Mouse (Mus musculus) ZHBTc4 (cell line): ENCODE results near the gene Ccdc141.
"Not testable (repeated sequence)": the region's sequence is repeated elsewhere in the genome, so short reads cannot be mapped to it uniquely, and the experiment has no call there.

Experiments
- DNase-seq: peaks from one replicate; pipeline ENCODE4 v3.0.0-alpha.2; 2011; ENCODE audit warnings: low read depth, low spot score

The Ccdc141 gene

GRCm38 (mm10) chr2:77065294-77065693, 105.1 kb downstream of the Ccdc141 start:
- no peak for DNase-seq

- DNase-seq: peak; percentile 73
These were observed 108.6 kb downstream of the Ccdc141 start for GRCm38 (mm10) chr2:77061871-77062270.

- peak; percentile 87 for DNase-seq
These were observed 110.8 kb downstream of the Ccdc141 start for GRCm38 (mm10) chr2:77059596-77059995.

GRCm38 (mm10) chr2:77056367-77056766, 114.1 kb downstream of the Ccdc141 start:
- no peak for DNase-seq

DNA sequence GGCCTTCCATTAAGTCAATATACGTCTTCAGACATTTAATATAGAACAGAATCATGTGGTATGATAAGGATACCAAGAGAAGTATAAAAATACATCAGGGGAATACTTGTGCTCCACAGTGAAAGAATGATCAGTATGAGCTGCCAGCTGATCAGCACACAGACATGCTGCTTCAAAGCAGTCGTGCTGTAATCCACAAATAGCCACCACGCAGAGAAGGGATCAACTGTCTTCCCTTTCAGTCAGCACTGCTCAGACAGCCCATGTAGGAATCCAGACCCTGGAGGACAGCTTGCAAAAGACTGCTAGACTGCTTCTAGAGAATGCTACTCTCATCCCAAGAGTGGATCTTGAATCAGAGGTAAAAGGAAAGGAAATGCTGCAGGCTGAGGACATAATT, 127.5 kb downstream of the Ccdc141 start:
- DNase-seq: no peak

DNA sequence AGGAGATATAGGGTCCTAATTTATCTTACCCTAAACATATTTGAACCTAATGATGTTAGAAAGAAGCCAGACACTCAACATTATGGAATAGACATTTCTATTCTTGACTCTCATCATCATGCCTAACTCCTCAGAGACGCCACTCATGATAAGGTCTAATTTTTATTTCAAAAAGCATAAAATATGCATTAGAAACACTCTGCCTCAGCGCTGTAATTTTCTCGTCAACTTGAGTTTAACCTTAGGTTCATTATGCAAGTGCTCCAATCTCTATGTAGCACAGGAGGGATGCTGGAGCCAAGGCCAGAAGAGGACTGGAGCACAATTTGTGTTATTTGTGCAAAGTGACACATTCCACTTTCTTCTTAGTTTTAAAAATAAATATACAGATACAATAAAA, 130.8 kb downstream of the Ccdc141 start:
- no peak for DNase-seq

DNA sequence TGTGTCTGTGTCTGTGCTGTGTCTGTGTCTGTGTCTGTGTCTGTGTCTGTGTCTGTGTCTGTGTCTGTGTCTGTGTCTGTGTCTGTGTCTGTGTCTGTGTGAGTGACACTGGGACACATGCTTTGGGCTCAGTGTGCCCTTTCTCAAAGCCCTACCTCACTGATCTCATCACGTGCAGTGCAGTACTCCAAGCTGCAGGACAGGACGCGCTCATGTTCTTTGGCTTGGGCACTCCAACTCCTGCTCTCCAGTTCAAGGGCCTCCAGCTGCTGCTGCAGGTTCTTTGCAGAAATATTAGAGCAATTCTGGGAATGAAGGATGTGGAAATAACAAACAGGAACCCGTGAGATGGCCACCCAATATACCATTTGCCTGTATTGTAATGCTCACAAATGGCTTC, 131.2 kb downstream of the Ccdc141 start:
- DNase-seq: no peak

DNA sequence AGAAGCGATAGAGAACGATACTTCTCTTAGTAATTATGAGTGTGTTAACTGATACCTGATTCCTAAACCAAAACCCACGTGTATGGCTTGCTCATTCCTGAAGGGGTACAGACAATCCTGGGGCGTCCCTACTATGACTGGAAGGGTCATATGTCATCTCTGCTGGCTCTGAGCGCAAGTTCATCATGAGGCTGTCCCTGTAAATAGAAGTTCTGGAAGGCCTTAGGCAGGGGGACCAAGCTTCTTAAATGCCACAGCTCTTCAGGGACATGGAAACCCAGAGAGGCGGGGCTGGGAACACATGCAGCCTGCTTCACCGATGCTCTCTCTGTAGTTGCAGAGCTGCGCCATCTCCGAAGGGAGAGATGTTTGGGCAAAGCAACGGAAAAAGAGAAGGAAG, 133.2 kb downstream of the Ccdc141 start:
- no peak for DNase-seq

DNA sequence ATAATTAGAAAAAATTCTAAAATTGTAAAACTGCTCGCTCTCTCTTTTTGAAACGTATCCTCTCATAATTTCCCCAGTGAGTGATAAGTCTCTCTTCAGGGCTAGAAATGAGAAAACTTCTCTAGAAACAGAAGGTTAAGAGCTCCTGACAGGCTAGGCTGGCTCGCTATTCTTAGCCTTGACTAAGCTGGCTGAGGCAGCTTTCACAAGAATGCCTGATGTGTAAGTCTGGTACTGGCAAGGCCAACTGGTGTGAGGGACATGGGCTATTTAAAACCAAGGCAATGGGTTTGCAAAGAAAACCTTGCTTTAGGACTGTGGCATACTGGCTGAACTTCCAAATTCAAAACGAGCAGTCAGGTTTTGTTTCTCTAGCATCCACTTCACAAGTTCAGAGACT, 136.3 kb downstream of the Ccdc141 start:
- DNase-seq: no peak

DNA sequence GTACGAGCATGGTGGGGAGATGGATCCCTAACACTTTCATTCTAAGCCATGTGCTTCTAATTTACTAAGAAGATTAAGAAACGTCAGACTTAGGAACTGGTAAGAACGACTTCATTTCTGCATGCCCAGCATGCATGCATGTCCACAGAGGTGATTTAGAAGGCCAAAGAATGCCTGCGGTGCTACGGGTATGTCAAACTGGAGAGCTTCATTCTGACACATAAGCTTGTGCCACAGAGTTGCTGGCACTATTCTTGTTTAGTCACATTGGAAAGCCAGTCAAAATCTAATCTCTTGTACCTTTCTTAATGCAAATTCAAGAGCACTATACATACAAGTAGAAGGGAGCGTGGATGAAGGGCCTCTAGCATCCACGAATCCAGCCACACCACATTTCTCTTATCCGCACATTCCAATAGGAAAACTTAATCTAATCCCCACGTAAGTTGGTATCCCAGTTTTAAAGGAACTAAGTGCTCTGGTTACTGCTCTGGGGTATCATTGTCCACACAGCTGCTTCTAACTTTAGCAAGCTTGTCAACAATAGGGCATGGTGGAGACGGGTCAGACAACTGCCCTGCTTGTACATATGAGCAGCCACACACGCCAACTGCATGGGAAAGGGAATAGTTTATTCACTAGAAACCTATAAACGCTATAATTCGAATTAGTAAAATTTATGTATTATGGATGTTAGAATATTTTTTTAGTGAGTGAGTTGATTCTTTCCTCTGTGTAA, 136.9 kb downstream of the Ccdc141 start:
- no peak for DNase-seq

- DNase-seq: no peak
These were observed 149.8 kb downstream of the Ccdc141 start for GRCm38 (mm10) chr2:77020649-77021048.

DNA sequence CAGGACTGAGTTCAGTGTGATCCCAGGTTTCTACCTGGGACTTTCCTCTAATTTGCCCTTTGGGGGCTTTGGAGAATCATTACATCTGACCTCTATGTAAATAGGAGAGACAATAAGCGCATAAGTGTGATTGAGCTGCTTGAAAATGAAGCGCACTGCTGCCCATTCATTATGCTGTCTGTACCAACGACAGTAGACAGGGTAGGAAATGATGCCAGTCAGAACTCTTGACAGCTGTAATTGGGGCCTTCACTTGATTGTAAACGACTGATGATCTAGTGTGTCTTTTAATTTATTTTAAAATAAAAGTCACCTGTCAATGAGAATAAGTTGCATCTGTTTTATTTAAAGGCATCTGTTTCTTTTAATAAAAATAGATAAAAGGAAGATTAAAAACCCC, 152.7 kb downstream of the Ccdc141 start:
- no peak for DNase-seq

DNA sequence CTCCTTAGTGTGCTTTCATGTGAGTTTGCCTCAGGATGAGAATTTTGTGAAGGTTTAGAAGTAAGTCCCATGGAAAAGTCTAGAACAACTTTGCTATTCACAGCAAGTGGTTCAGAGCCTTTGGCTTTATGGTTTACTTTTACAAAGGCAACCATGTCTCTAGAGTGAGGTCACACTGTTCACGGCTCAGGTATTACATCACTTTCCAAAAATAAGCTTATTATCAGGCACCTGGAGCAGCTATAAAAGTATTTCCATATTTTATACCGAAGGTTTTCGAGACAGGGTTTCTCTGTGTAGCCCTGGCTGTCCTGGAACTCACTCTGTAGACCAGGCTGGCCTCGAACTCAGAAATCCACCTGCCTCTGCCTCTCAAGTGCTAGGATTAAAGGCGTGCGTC, 157.0 kb downstream of the Ccdc141 start:
- not testable (repeated sequence) for DNase-seq

GRCm38 (mm10) chr2:77011981-77012380, 158.5 kb downstream of the Ccdc141 start:
- peak; percentile 68 for DNase-seq

- DNase-seq: no peak
These were observed 163.4 kb downstream of the Ccdc141 start for GRCm38 (mm10) chr2:77007015-77007414.

GRCm38 (mm10) chr2:77003148-77003547, 167.3 kb downstream of the Ccdc141 start:
- no peak for DNase-seq

- no peak for DNase-seq
These were observed 172.1 kb downstream of the Ccdc141 start for GRCm38 (mm10) chr2:76998351-76998750.

- peak; percentile 41 for DNase-seq
These were observed 177.8 kb downstream of the Ccdc141 start for GRCm38 (mm10) chr2:76992493-76993201.

DNA sequence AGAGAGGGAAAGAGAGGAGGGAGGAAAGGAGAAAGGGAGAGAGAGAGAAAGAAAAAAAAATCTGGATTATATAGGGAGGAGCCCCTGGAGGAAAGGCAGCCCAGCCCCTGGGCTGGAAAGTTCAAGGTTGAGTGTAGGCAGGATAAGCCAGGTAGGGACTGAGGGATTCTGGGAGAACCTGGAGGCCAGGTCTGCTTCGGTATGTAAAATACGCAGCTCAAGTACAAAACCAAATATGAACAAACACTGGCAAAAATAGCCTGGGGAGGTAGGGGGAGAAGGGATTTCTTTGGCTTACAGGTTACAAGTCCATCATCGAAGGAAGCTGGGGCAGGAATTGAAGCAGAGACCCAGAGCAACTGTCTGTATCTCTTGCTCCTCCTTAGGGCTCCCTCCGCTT, 183.1 kb downstream of the Ccdc141 start:
- no peak for DNase-seq

DNA sequence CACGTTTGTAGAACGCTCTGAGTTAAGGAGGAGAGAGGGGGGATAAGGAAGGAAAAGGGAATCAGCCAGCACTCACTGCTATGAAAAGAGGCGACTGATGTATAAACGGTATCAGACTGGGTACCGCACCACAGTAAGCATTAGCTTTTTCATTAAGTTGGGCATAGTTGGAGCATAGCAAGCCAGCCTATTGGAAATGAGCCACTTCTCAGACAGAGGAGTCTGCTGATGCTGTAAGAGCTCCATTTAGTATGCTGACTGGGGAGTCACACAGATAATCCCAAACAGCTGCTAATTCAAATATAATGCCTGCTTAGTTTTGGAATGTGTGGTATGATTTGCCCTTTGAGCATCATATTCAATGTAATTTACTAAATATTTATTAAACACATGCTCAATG, 186.1 kb downstream of the Ccdc141 start:
- no peak for DNase-seq

GRCm38 (mm10) chr2:76983601-76984000, 186.8 kb downstream of the Ccdc141 start:
- no peak for DNase-seq

- no peak for DNase-seq
These were observed 187.9 kb downstream of the Ccdc141 start, which contains the start of gene Ttn for GRCm38 (mm10) chr2:76982391-76983145. Ttn (minus strand) TSS chr2:76982547.
